Mouse (Mus musculus) CH12.LX (cell line): ENCODE results near the gene Il20.

ENCODE experiments used
- BHLHE40 ChIP-seq: IDR thresholded peaks from 2 replicates; pipeline ENCODE4 v1.6.1; 2011; ENCODE audit warnings: mild to moderate bottlenecking, low read depth, low read length, improper control_type of control experiment
- CTCF ChIP-seq, 2 experiments: IDR thresholded peaks in 1 of 2; conservative IDR thresholded peaks in 1 of 2; 2 replicates each; pipeline ENCODE4 v1.5.1; 2011 to 2012; ENCODE audit warnings: low read depth in 2 of 2, low read length in 2 of 2, improper control_type of control experiment in 1 of 2, inconsistent platforms in 1 of 2, mild to moderate bottlenecking in 1 of 2, moderate library complexity in 1 of 2
- ETS1 ChIP-seq: conservative IDR thresholded peaks from 2 replicates; pipeline ENCODE4 v1.6.1; 2012; ENCODE audit warnings: low read depth, mild to moderate bottlenecking, inconsistent platforms, low read length, improper control_type of control experiment, moderate library complexity
- IRF4 ChIP-seq: IDR thresholded peaks from 2 replicates; pipeline ENCODE4 v1.6.1; 2014; ENCODE audit warnings: low read depth, mild to moderate bottlenecking, inconsistent platforms, low read length, improper control_type of control experiment
- MAFK ChIP-seq: IDR thresholded peaks from 2 replicates; pipeline ENCODE4 v1.6.1; 2011; ENCODE audit warnings: low read length, improper control_type of control experiment; ENCODE audit not compliant: insufficient replicate concordance
- MAX ChIP-seq: IDR thresholded peaks from 2 replicates; pipeline ENCODE4 v1.6.1; 2011; ENCODE audit warnings: low read length, improper control_type of control experiment
- MAZ ChIP-seq: IDR thresholded peaks from 2 replicates; pipeline ENCODE4 v1.6.1; 2012; ENCODE audit warnings: low read depth, mild to moderate bottlenecking, inconsistent platforms, low read length, improper control_type of control experiment, moderate library complexity
- MEF2A ChIP-seq: IDR thresholded peaks from 2 replicates; pipeline ENCODE4 v1.6.1; 2014; ENCODE audit warnings: low read depth, mild to moderate bottlenecking, inconsistent platforms, low read length, improper control_type of control experiment, borderline replicate concordance
- SIN3A ChIP-seq: IDR thresholded peaks from 2 replicates; pipeline ENCODE4 v1.6.1; 2012; ENCODE audit warnings: low read length, improper control_type of control experiment, inconsistent platforms
- USF1 ChIP-seq: IDR thresholded peaks from 2 replicates; pipeline ENCODE4 v1.6.1; 2014; ENCODE audit warnings: low read depth, mild to moderate bottlenecking, inconsistent platforms, low read length, improper control_type of control experiment
- ZMIZ1 ChIP-seq: IDR thresholded peaks from 2 replicates; pipeline ENCODE4 v1.6.1; 2012; ENCODE audit warnings: low read depth, mild to moderate bottlenecking, inconsistent platforms, low read length, improper control_type of control experiment

- TF ChIP-seq MAZ: no peak
- no peak for TF ChIP-seq CTCF (conservative IDR thresholded peaks at IDR 0.05 in 1 of 2, IDR thresholded peaks at IDR 0.05 in 1 of 2; ENCODE audit: low read depth in 2 of 2, low read length in 2 of 2)
- no peak for TF ChIP-seq USF1
- no peak for TF ChIP-seq SIN3A
- no peak for TF ChIP-seq ZMIZ1
- TF ChIP-seq IRF4: no peak
- no peak for TF ChIP-seq ETS1
- no peak for TF ChIP-seq MAFK
- no peak for TF ChIP-seq MEF2A
- TF ChIP-seq MAX: no peak
- no peak for TF ChIP-seq BHLHE40
These were observed at the start of gene Il20 for GRCm38 (mm10) chr1:130911401-130912010.
